Mouse (Mus musculus) hindbrain, embryonic 13.5 days (tissue): ENCODE measurements around the gene Bnip1. TPM values are rescaled to one million over a fixed set of nuclear protein-coding genes. Genes with fewer than 3 reads are reported as not detected.

Experiments used
- ATAC-seq: fragments of 200-750 bp; cut with Nextera tagmentation; 2 replicates; pipeline ENCODE4 v1.8.0; 2017; ENCODE audit warnings: moderate TSS enrichment; ENCODE audit not compliant: low FRiP score
- H3K27ac ChIP-seq: fragments of 300-500 bp; sonication (generic); 2 replicates; pipeline ENCODE4 v1.5.1; 2015; ENCODE audit warnings: inconsistent platforms, mild to moderate bottlenecking, moderate library complexity
- H3K27me3 ChIP-seq: fragments of 300-500 bp; sonication (generic); 2 replicates; pipeline ENCODE4 v1.6.1; 2015; ENCODE audit warnings: mild to moderate bottlenecking, inconsistent platforms
- H3K36me3 ChIP-seq: fragments of 300-500 bp; sonication (generic); 2 replicates; pipeline ENCODE4 v1.6.1; 2015; ENCODE audit warnings: mild to moderate bottlenecking, inconsistent platforms
- H3K4me1 ChIP-seq: fragments of 300-500 bp; sonication (generic); replicated peaks from 2 replicates; pipeline ENCODE4 v1.6.1; 2015; ENCODE audit warnings: inconsistent platforms
- H3K4me2 ChIP-seq: fragments of 300-500 bp; sonication (generic); 2 replicates; pipeline ENCODE4 v1.6.1; 2015; ENCODE audit warnings: inconsistent platforms, mild to moderate bottlenecking, moderate library complexity
- H3K4me3 ChIP-seq: fragments of 300-500 bp; sonication (generic); 2 replicates; pipeline ENCODE4 v1.5.1; 2015; ENCODE audit warnings: mild to moderate bottlenecking, inconsistent platforms
- H3K9ac ChIP-seq: fragments of 300-500 bp; sonication (generic); 2 replicates; pipeline ENCODE4 v1.6.1; 2015; ENCODE audit warnings: mild to moderate bottlenecking, inconsistent platforms
- H3K9me3 ChIP-seq: fragments of 300-500 bp; sonication (generic); 2 replicates; pipeline ENCODE4 v1.6.1; 2016; ENCODE audit warnings: inconsistent platforms
- WGBS: fragments of 180-500 bp; shearing (Covaris S2); methylation state at CpG from one replicate; pipeline ENCODE4 v1.1.7; 2015; 5-methylcytosine and 5-hydroxymethylcytosine counted together
- polyA plus RNA-seq: library from polyadenylated mRNA; unstranded; fragments of >200 nt; fragmentation: Nextera tagmentation; extraction: Ambion mirVana; gene quantifications from 2 replicates; pipeline ENCODE4 v1.2.1, GENCODE M21; 2015

The Bnip1 gene
- polyA plus RNA-seq, 1 experiment from 2014 or later: 50.3 TPM

- peak overlapping the region; percentile 87 for H3K9ac ChIP-seq
- no peak overlapping the region for H3K27ac ChIP-seq
- no peaks in the 10 kb centered on the region for H3K9me3 ChIP-seq
- H3K4me1 ChIP-seq: peaks cover 10% of the 10 kb centered on the region
- peak overlapping the region; percentile 83 for H3K4me2 ChIP-seq
- ATAC-seq: no peak
- no peaks in the 10 kb centered on the region for H3K27me3 ChIP-seq
- H3K4me3 ChIP-seq: peak overlapping the region; percentile 81
- peaks cover 34% of the 10 kb centered on the region for H3K36me3 ChIP-seq
- 27% methylated on average over 5 of the region's 5 CpGs for WGBS
Observed at GRCm38 (mm10) chr17:26781610-26782043, 761 bp downstream of the Bnip1 start.

- no peak overlapping the region for H3K27ac ChIP-seq
- H3K27me3 ChIP-seq: no peaks in the 10 kb centered on the region
- no peak for ATAC-seq
- H3K4me1 ChIP-seq: peaks cover 10% of the 10 kb centered on the region
- no peaks in the 10 kb centered on the region for H3K9me3 ChIP-seq
- H3K36me3 ChIP-seq: peaks cover 57% of the 10 kb centered on the region
- WGBS: 94% methylated on average over 8 of the region's 8 CpGs
- H3K4me2 ChIP-seq: no peak overlapping the region
- H3K9ac ChIP-seq: no peak overlapping the region
- H3K4me3 ChIP-seq: no peak overlapping the region
Observed at GRCm38 (mm10) chr17:26784525-26784924, 3.7 kb downstream of the Bnip1 start.

GRCm38 (mm10) chr17:26786586-26786985, 5.7 kb downstream of the Bnip1 start:
- no peaks in the 10 kb centered on the region for H3K27me3 ChIP-seq
- H3K9ac ChIP-seq: no peak overlapping the region
- H3K4me2 ChIP-seq: no peak overlapping the region
- H3K36me3 ChIP-seq: peaks cover 78% of the 10 kb centered on the region
- no peaks in the 10 kb centered on the region for H3K9me3 ChIP-seq
- H3K4me3 ChIP-seq: no peak overlapping the region
- 94% methylated on average over 7 of the region's 7 CpGs for WGBS
- H3K27ac ChIP-seq: no peak overlapping the region
- peaks cover 6% of the 10 kb centered on the region for H3K4me1 ChIP-seq
- no peak for ATAC-seq

- Histone ChIP-seq H3K27me3 (no peaks in the 10 kb centered on the region), H3K4me2 (no peak overlapping the region), H3K9ac (no peak overlapping the region), H3K4me1 (no peaks in the 10 kb centered on the region), H3K9me3 (no peaks in the 10 kb centered on the region), H3K36me3 (peaks cover 89% of the 10 kb centered on the region), H3K4me3 (no peak overlapping the region), H3K27ac (no peak overlapping the region)
- no peak for ATAC-seq
- WGBS: 97% methylated on average over 8 of the region's 8 CpGs
Observed at GRCm38 (mm10) chr17:26788986-26789385, 8.1 kb downstream of the Bnip1 start.

- no peak overlapping the region for H3K4me2 ChIP-seq
- ATAC-seq: no peak
- no peaks in the 10 kb centered on the region for H3K4me1 ChIP-seq
- no peaks in the 10 kb centered on the region for H3K27me3 ChIP-seq
- no peak overlapping the region for H3K9ac ChIP-seq
- 95% methylated on average over 8 of the region's 8 CpGs for WGBS
- no peak overlapping the region for H3K27ac ChIP-seq
- H3K4me3 ChIP-seq: no peak overlapping the region
- peaks cover 86% of the 10 kb centered on the region for H3K36me3 ChIP-seq
- no peaks in the 10 kb centered on the region for H3K9me3 ChIP-seq
Observed at GRCm38 (mm10) chr17:26789460-26790268, 8.8 kb downstream of the Bnip1 start.

GRCm38 (mm10) chr17:26790269-26791214, 9.7 kb downstream of the Bnip1 start:
- Histone ChIP-seq H3K9me3 (no peaks in the 10 kb centered on the region), H3K4me3 (no peak overlapping the region), H3K4me2 (no peak overlapping the region), H3K27me3 (no peaks in the 10 kb centered on the region), H3K36me3 (peaks cover 77% of the 10 kb centered on the region), H3K9ac (no peak overlapping the region), H3K27ac (no peak overlapping the region), H3K4me1 (no peaks in the 10 kb centered on the region)
- WGBS: 94% methylated on average over 11 of the region's 11 CpGs
- no peak for ATAC-seq

GRCm38 (mm10) chr17:26791580-26791979, 10.7 kb downstream of the Bnip1 start:
- no peak overlapping the region for H3K4me3 ChIP-seq
- peaks cover 69% of the 10 kb centered on the region for H3K36me3 ChIP-seq
- no peaks in the 10 kb centered on the region for H3K9me3 ChIP-seq
- H3K27me3 ChIP-seq: no peaks in the 10 kb centered on the region
- no peaks in the 10 kb centered on the region for H3K4me1 ChIP-seq
- WGBS: 85% methylated on average over 7 of the region's 7 CpGs
- no peak overlapping the region for H3K4me2 ChIP-seq
- no peak for ATAC-seq
- H3K9ac ChIP-seq: no peak overlapping the region
- H3K27ac ChIP-seq: no peak overlapping the region

- ATAC-seq: no peak
- H3K36me3 ChIP-seq: peaks cover 64% of the 10 kb centered on the region
- WGBS: 92% methylated on average over 15 of the region's 15 CpGs
Observed at GRCm38 (mm10) chr17:26792096-26792495, 11.2 kb downstream of the Bnip1 start.

GRCm38 (mm10) chr17:26793068-26793765, 12.4 kb downstream of the Bnip1 start:
- Histone ChIP-seq H3K9me3 (no peaks in the 10 kb centered on the region), H3K9ac (no peak overlapping the region), H3K27ac (no peak overlapping the region), H3K4me1 (no peaks in the 10 kb centered on the region), H3K4me3 (no peak overlapping the region), H3K4me2 (no peak overlapping the region), H3K27me3 (no peaks in the 10 kb centered on the region), H3K36me3 (peaks cover 58% of the 10 kb centered on the region)
- WGBS: 83% methylated on average over 5 of the region's 5 CpGs
- no peak for ATAC-seq

More at GRCm38 (mm10) chr17:26792096-26792495, 11.2 kb downstream of the Bnip1 start:
- Histone ChIP-seq H3K4me1 (no peaks in the 10 kb centered on the region), H3K27me3 (no peaks in the 10 kb centered on the region), H3K27ac (no peak overlapping the region), H3K4me2 (no peak overlapping the region), H3K9me3 (no peaks in the 10 kb centered on the region), H3K9ac (no peak overlapping the region), H3K4me3 (no peak overlapping the region)

GRCm38 (mm10) chr17:26794744-26795143, 13.9 kb downstream of the Bnip1 start:
- H3K4me2 ChIP-seq: no peak overlapping the region
- 24% methylated on average over 3 of the region's 3 CpGs for WGBS
- no peaks in the 10 kb centered on the region for H3K27me3 ChIP-seq
- ATAC-seq: no peak
- no peak overlapping the region for H3K4me3 ChIP-seq
- peaks cover 44% of the 10 kb centered on the region for H3K36me3 ChIP-seq
- H3K9me3 ChIP-seq: no peaks in the 10 kb centered on the region
- no peak overlapping the region for H3K27ac ChIP-seq
- H3K4me1 ChIP-seq: no peaks in the 10 kb centered on the region
- H3K9ac ChIP-seq: no peak overlapping the region

- Histone ChIP-seq H3K36me3 (peaks cover 37% of the 10 kb centered on the region), H3K4me3 (no peak overlapping the region), H3K9ac (no peak overlapping the region; the same call in 1 of the 2 replicates), H3K4me1 (no peaks in the 10 kb centered on the region), H3K4me2 (no peak overlapping the region), H3K27me3 (no peaks in the 10 kb centered on the region), H3K9me3 (no peaks in the 10 kb centered on the region), H3K27ac (no peak overlapping the region)
- 73% methylated on average over 7 of the region's 7 CpGs for WGBS
- no peak for ATAC-seq
Observed at GRCm38 (mm10) chr17:26795386-26795785, 14.5 kb downstream of the Bnip1 start.
